Mouse (Mus musculus) CH12.LX (cell line): ENCODE measurements at regions not wholly inside any gene's neighbourhood (a gene's known extent, or its start where the extent isn't known, plus 50 kb on each side); places are given as distances from the start of the nearest gene placed in this dataset.

Experiments
- DNase-seq: peaks from one replicate; pipeline ENCODE4 v3.0.0-alpha.2; 2013; ENCODE audit errors: extremely low read depth
- H3K27ac ChIP-seq: 2 replicates; pipeline ENCODE4 v1.5.1; 2012; ENCODE audit warnings: low read depth, mild to moderate bottlenecking, control low read depth, moderate library complexity; ENCODE audit not compliant: insufficient read depth
- H3K27me3 ChIP-seq: replicated peaks from 2 replicates; pipeline ENCODE3; 2012; ENCODE audit warnings: inconsistent platforms
- H3K36me3 ChIP-seq, 2 experiments: replicated peaks in 1 of 2; 2 replicates each; pipeline versions ENCODE3 to v1.6.1; 2012; ENCODE audit warnings: inconsistent platforms in 1 of 2, low read length in 1 of 2, mild to moderate bottlenecking in 1 of 2, mixed read lengths in 1 of 2, moderate library complexity in 1 of 2; ENCODE audit not compliant: control insufficient read depth in 1 of 2, insufficient read depth in 1 of 2
- H3K4me1 ChIP-seq, 2 experiments: 2 replicates each; pipeline ENCODE4 v1.6.1; 2012; ENCODE audit warnings: inconsistent platforms in 1 of 2, moderate library complexity in 1 of 2; ENCODE audit not compliant: insufficient read depth in 2 of 2, control insufficient read depth in 1 of 2
- H3K4me2 ChIP-seq: 2 replicates; pipeline ENCODE4 v1.6.1; 2012; ENCODE audit warnings: low read depth, mild to moderate bottlenecking, control low read depth; ENCODE audit not compliant: poor library complexity, insufficient read depth, severe bottlenecking
- H3K4me3 ChIP-seq, 3 experiments: fragments of 150-350 bp in 1 of 3; sonication (generic) in 1 of 3; replicated peaks in 1 of 3; 2 replicates each; pipeline versions ENCODE3 to v1.5.1; 2011 to 2012; ENCODE audit warnings: low read depth in 2 of 3, low read length in 2 of 3, mild to moderate bottlenecking in 2 of 3, moderate library complexity in 2 of 3, control low read depth in 1 of 3, improper control_type of control experiment in 1 of 3, inconsistent platforms in 1 of 3, mixed read lengths in 1 of 3; ENCODE audit not compliant: poor library complexity in 1 of 3
- H3K79me2 ChIP-seq: replicated peaks from 2 replicates; pipeline ENCODE4 v1.6.1; 2012; ENCODE audit warnings: mild to moderate bottlenecking, moderate library complexity; ENCODE audit not compliant: control insufficient read depth, poor library complexity, insufficient read depth, severe bottlenecking; ENCODE audit errors: extremely low read depth
- H3K9ac ChIP-seq: 2 replicates; pipeline ENCODE4 v1.6.1; 2012; ENCODE audit warnings: low read depth, mild to moderate bottlenecking, control low read depth, moderate library complexity; ENCODE audit not compliant: insufficient read depth
- H3K9me3 ChIP-seq: replicated peaks from 2 replicates; pipeline ENCODE3; 2012; ENCODE audit warnings: low read length, inconsistent platforms, mixed read lengths
- BHLHE40 ChIP-seq: IDR thresholded peaks from 2 replicates; pipeline ENCODE4 v1.6.1; 2011; ENCODE audit warnings: mild to moderate bottlenecking, low read depth, low read length, improper control_type of control experiment
- CHD1 ChIP-seq: IDR thresholded peaks from 2 replicates; pipeline ENCODE4 v1.6.1; 2012; ENCODE audit warnings: low read depth, low read length, improper control_type of control experiment, inconsistent platforms
- CTCF ChIP-seq, 2 experiments: IDR thresholded peaks in 1 of 2; conservative IDR thresholded peaks in 1 of 2; 2 replicates each; pipeline ENCODE4 v1.5.1; 2011 to 2012; ENCODE audit warnings: low read depth in 2 of 2, low read length in 2 of 2, improper control_type of control experiment in 1 of 2, inconsistent platforms in 1 of 2, mild to moderate bottlenecking in 1 of 2, moderate library complexity in 1 of 2
- ELF1 ChIP-seq: IDR thresholded peaks from 2 replicates; pipeline ENCODE4 v1.6.1; 2014; ENCODE audit warnings: low read depth, mild to moderate bottlenecking, inconsistent platforms, low read length, improper control_type of control experiment
- ETS1 ChIP-seq: conservative IDR thresholded peaks from 2 replicates; pipeline ENCODE4 v1.6.1; 2012; ENCODE audit warnings: low read depth, mild to moderate bottlenecking, inconsistent platforms, low read length, improper control_type of control experiment, moderate library complexity
- GABPA ChIP-seq: IDR thresholded peaks from 2 replicates; pipeline ENCODE4 v1.6.1; 2012; ENCODE audit warnings: low read depth, low read length, improper control_type of control experiment, inconsistent platforms; ENCODE audit not compliant: insufficient replicate concordance
- IRF4 ChIP-seq: IDR thresholded peaks from 2 replicates; pipeline ENCODE4 v1.6.1; 2014; ENCODE audit warnings: low read depth, mild to moderate bottlenecking, inconsistent platforms, low read length, improper control_type of control experiment
- MAFK ChIP-seq: IDR thresholded peaks from 2 replicates; pipeline ENCODE4 v1.6.1; 2011; ENCODE audit warnings: low read length, improper control_type of control experiment; ENCODE audit not compliant: insufficient replicate concordance
- MEF2A ChIP-seq: IDR thresholded peaks from 2 replicates; pipeline ENCODE4 v1.6.1; 2014; ENCODE audit warnings: low read depth, mild to moderate bottlenecking, inconsistent platforms, low read length, improper control_type of control experiment, borderline replicate concordance
- MXI1 ChIP-seq: IDR thresholded peaks from 2 replicates; pipeline ENCODE4 v1.6.1; 2011; ENCODE audit warnings: mild to moderate bottlenecking, low read depth, low read length, improper control_type of control experiment
- MYC ChIP-seq: IDR thresholded peaks from 2 replicates; pipeline ENCODE4 v1.6.1; 2011; ENCODE audit warnings: low read depth, mild to moderate bottlenecking, improper control_type of control experiment, low read length
- NRF1 ChIP-seq: IDR thresholded peaks from 2 replicates; pipeline ENCODE4 v1.6.1; 2014; ENCODE audit warnings: low read depth, mild to moderate bottlenecking, inconsistent platforms, low read length, improper control_type of control experiment, moderate library complexity
- RAD21 ChIP-seq: IDR thresholded peaks from 2 replicates; pipeline ENCODE4 v1.6.1; 2011; ENCODE audit warnings: low read depth, mild to moderate bottlenecking, low read length, improper control_type of control experiment, moderate library complexity
- RCOR1 ChIP-seq: conservative IDR thresholded peaks from 2 replicates; pipeline ENCODE4 v1.6.1; 2012; ENCODE audit warnings: low read depth, mild to moderate bottlenecking, inconsistent platforms, low read length, improper control_type of control experiment
- SMC3 ChIP-seq: IDR thresholded peaks from 2 replicates; pipeline ENCODE4 v1.6.1; 2011; ENCODE audit warnings: low read depth, low read length, improper control_type of control experiment
- USF1 ChIP-seq: IDR thresholded peaks from 2 replicates; pipeline ENCODE4 v1.6.1; 2014; ENCODE audit warnings: low read depth, mild to moderate bottlenecking, inconsistent platforms, low read length, improper control_type of control experiment
- USF2 ChIP-seq: conservative IDR thresholded peaks from 2 replicates; pipeline ENCODE4 v1.6.1; 2011; ENCODE audit warnings: low read depth, low read length, improper control_type of control experiment
- ZMIZ1 ChIP-seq: IDR thresholded peaks from 2 replicates; pipeline ENCODE4 v1.6.1; 2012; ENCODE audit warnings: low read depth, mild to moderate bottlenecking, inconsistent platforms, low read length, improper control_type of control experiment
- ZNF384 ChIP-seq: IDR thresholded peaks from 2 replicates; pipeline ENCODE4 v1.6.1; 2012; ENCODE audit warnings: low read depth, low read length, improper control_type of control experiment, inconsistent platforms
- dilution Hi-C: fragments of 300-500 bp; cut with MboI; formaldehyde crosslinking; loops from 2 replicates; pipeline ENCODE4 v1.14.3; 2020; ENCODE audit warnings: low sequenced_read_pairs; ENCODE audit not compliant: extremely low pct_unique_long_range_greater_than_20kb, extremely low pct_ligation_motif_present
- in situ Hi-C: fragments of 300-500 bp; cut with MboI; formaldehyde crosslinking; loops from 3 replicates; pipeline ENCODE4 v1.14.3; 2019; ENCODE audit warnings: low sequenced_read_pairs, low pct_ligation_motif_present, low pct_unique_long_range_greater_than_20kb, mixed read lengths

DNA sequence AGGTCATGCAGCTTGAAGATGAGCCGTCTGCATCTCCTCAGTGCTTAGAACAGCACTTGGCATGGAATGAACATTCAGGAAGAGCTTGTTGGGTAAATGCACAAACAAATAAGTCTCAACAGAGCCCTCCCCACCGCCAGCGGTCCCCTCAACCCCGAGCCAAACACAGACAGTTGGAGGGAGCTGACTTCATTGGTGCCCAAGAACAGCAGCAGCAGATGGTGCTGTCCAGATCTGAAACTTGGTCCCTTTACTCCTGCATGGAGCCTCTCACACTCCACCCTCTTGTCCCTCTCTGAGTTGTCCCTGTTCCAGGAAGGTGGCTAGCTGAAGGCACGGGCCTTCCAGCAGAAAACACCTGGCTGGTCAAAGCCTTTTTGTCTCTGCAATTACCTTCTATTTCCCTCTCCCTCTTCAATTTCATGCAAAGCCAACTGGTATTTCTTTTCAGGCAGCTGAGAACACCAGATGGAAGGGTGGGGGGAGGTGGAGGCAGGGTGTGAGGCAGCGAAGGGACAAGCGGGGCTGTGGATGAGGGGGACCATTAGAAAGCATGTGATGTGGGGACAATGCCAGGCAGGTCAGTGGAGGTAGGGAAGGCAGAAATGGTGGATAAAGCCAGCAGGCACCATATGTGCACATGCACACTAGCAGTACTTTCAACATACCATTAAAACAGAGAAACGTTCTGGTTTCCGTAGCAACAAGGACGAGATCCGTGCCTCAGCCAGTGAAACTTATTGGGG lies 79.0 kb downstream of the Emp1 start:
- no peak for DNase-seq
- H3K4me1 ChIP-seq = no peaks in the 10 kb centered on the region
- in situ Hi-C loops = loop anchor here (25.0 kb wide), 1 partner anchor 921 kb away; no protein-coding TSS in a partner anchor
- no peak for TF ChIP-seq RCOR1
- TF ChIP-seq CTCF (conservative IDR thresholded peaks at IDR 0.05 in 1 of 2, IDR thresholded peaks at IDR 0.05 in 1 of 2; ENCODE audit: low read depth in 2 of 2, low read length in 2 of 2) = no peak
- no peak for TF ChIP-seq MEF2A
- TF ChIP-seq MYC = no peak
- TF ChIP-seq MXI1 = no peak
- no peak for TF ChIP-seq NRF1
- TF ChIP-seq MAFK = no peak
- no peak for TF ChIP-seq USF2
- no peak for TF ChIP-seq CHD1
- no peak for TF ChIP-seq ZNF384
- no peak for TF ChIP-seq ELF1
- no peak for TF ChIP-seq USF1
- no peak for TF ChIP-seq ZMIZ1
- TF ChIP-seq IRF4 = no peak
- TF ChIP-seq GABPA = no peak
- no peak overlapping the region for H3K4me2 ChIP-seq
- dilution Hi-C loops = no loop called here
- peaks cover 5% of the 10 kb centered on the region for H3K9me3 ChIP-seq
- no peaks in the 10 kb centered on the region for H3K79me2 ChIP-seq
- no peak overlapping the region for H3K9ac ChIP-seq
- H3K27me3 ChIP-seq = peaks cover 45% of the 10 kb centered on the region
- H3K36me3 ChIP-seq = no peaks in the 10 kb centered on the region
- no peak overlapping the region for H3K4me3 ChIP-seq
- no peak overlapping the region for H3K27ac ChIP-seq

DNA sequence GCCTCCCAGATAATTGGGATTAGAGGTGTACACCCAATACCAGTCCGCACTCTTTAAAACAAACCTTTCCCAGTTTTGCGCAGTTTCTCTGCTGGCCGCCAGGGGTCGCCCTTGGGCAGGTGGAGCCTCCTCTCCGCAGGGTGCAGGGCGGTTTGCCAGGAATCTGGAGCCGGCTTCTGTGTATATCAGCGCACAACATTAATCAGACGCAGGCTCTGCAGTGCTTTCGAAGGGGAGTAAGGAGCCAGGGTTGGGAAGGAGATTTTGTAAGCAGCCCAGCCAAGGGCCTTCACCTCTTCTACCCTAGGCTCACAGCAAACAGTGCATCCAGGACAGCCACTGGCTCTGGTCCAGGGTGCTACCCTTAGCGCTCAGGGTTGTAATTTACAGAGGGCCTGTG lies 82.3 kb downstream of the Emp1 start:
- TF ChIP-seq SMC3 (peak; percentile 54), RAD21 (peak; percentile 64), BHLHE40 (no peak), CTCF (conservative IDR thresholded peaks at IDR 0.05 in 1 of 2, IDR thresholded peaks at IDR 0.05 in 1 of 2; ENCODE audit: low read depth in 2 of 2, low read length in 2 of 2) (peak; percentile 65 to 72), USF2 (no peak), ETS1 (no peak)
- Histone ChIP-seq H3K4me2 (no peak overlapping the region), H3K9me3 (no peaks in the 10 kb centered on the region), H3K9ac (no peak overlapping the region), H3K36me3 (no peaks in the 10 kb centered on the region), H3K79me2 (no peaks in the 10 kb centered on the region), H3K4me3 (no peak overlapping the region), H3K27ac (no peak overlapping the region), H3K27me3 (peaks cover 70% of the 10 kb centered on the region), H3K4me1 (no peaks in the 10 kb centered on the region)
- peak; percentile 14 for DNase-seq
- in situ Hi-C loops (loop anchor here (25.0 kb wide), 1 partner anchor 918 kb away; no protein-coding TSS in a partner anchor), dilution Hi-C loops (no loop called here)
